Mouse (Mus musculus) olfactory bulb, adult 2 months (tissue): ENCODE measurements around the gene Foxp1. TPM values are rescaled to one million over a fixed set of nuclear protein-coding genes. Genes with fewer than 3 reads are reported as not detected.

Experiments used
- H3K27ac ChIP-seq: fragments of 200-500 bp; 2 replicates; pipeline ENCODE4 v1.5.1; 2012; ENCODE audit warnings: low read depth, low read length; ENCODE audit not compliant: insufficient read depth
- H3K4me1 ChIP-seq: fragments of 200-500 bp; 2 replicates; pipeline ENCODE4 v1.6.1; 2012; ENCODE audit warnings: low read length; ENCODE audit not compliant: control insufficient read depth, insufficient read depth
- H3K4me3 ChIP-seq: fragments of 200-500 bp; 2 replicates; pipeline ENCODE4 v1.5.1; 2012; ENCODE audit warnings: mild to moderate bottlenecking, low read depth, low read length, moderate library complexity; ENCODE audit not compliant: insufficient read depth
- CTCF ChIP-seq: fragments of 200-500 bp; IDR thresholded peaks from 2 replicates; pipeline ENCODE4 v1.5.1; 2012; ENCODE audit warnings: low read depth, mild to moderate bottlenecking, low read length, moderate library complexity; ENCODE audit not compliant: insufficient read depth
- POLR2A ChIP-seq: fragments of 200-500 bp; IDR thresholded peaks from 2 replicates; pipeline ENCODE4 v1.6.1; 2012; ENCODE audit warnings: mild to moderate bottlenecking, low read depth, low read length, moderate library complexity; ENCODE audit not compliant: insufficient read depth
- WGBS: fragments of 180-500 bp; shearing (Covaris S2); methylation state at CpG from one replicate; pipeline ENCODE4 v1.1.7; 2018; 5-methylcytosine and 5-hydroxymethylcytosine counted together
- polyA plus RNA-seq: library from polyadenylated mRNA; stranded (reverse); fragments of >200 nt; gene quantifications from 2 replicates; pipeline ENCODE4 v1.2.4, GENCODE M21; 2012; ENCODE audit warnings: low replicate concordance; ENCODE audit not compliant: missing spikeins, insufficient read depth, insufficient read length

The Foxp1 gene
- polyA plus RNA-seq, 1 experiment, result not detected

- Histone ChIP-seq H3K4me3 (no peak overlapping the region), H3K4me1 (no peaks in the 10 kb centered on the region), H3K27ac (no peak overlapping the region)
- TF ChIP-seq CTCF (no peak), POLR2A (no peak)
- WGBS, result 86% methylated on average over 6 of the region's 6 CpGs
These were observed 18.1 kb upstream of the Foxp1 start for GRCm38 (mm10) chr6:99540653-99541052.

DNA sequence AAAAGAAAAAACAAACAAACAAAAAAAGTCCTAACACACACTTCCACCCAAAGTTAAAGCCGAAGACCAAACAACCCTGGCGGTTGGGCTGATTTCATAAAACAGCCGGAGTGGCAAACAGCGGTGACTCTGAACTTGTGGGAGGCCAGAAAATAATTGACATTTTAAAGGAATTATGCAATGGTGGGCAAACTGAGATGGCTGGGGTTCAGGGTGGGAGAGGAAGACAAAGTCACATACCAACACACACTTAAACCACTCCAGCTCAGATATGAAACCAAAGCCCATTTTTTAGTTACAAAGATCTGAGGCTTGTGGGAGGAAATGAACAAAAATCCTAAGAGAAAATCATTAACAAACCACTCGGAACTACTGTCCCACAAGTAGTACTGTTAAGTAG is 17.6 kb upstream of the Foxp1 start:
- Histone ChIP-seq H3K4me3 (no peak overlapping the region), H3K4me1 (no peaks in the 10 kb centered on the region), H3K27ac (no peak overlapping the region)
- WGBS, result 93% methylated on average over 5 of the region's 5 CpGs
- TF ChIP-seq CTCF (no peak), POLR2A (no peak)

DNA sequence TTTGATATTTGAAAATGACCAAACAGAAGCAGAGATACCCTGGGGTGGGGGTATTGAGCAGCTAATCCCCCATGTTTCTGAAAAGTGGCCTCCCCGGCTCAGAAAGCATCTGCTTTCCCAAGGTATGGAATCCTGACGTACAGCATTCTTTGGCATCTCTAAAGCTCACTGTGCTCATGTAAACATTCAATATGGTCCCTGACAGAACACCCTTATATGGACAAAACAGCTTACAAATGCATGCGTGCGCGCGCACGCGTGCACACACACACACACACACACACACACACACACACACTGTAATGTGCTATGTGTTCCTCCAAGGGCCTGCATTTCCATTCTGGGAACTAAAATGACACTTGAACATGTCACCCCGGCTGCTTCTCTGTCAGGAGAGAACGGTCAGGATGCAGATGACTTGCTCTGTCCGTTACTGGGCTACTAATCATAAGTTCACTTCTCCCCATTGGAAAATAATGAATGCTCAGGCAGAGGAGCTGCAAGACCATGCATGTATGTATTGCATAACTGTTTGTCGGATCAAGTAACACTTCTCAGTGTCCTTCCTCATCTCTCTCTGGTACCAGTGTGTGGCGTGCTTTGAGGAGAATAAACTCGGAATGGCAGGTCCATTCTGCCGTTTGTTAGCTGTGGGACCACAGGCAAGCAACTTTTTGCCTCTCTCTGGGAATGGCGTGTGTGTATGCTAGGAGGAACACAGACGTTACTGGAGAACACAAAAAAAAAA is 15.8 kb upstream of the Foxp1 start:
- Histone ChIP-seq H3K4me1 (no peaks in the 10 kb centered on the region), H3K4me3 (no peak overlapping the region), H3K27ac (no peak overlapping the region)
- WGBS, result 94% methylated on average over 17 of the region's 17 CpGs
- TF ChIP-seq POLR2A (no peak), CTCF (no peak)

DNA sequence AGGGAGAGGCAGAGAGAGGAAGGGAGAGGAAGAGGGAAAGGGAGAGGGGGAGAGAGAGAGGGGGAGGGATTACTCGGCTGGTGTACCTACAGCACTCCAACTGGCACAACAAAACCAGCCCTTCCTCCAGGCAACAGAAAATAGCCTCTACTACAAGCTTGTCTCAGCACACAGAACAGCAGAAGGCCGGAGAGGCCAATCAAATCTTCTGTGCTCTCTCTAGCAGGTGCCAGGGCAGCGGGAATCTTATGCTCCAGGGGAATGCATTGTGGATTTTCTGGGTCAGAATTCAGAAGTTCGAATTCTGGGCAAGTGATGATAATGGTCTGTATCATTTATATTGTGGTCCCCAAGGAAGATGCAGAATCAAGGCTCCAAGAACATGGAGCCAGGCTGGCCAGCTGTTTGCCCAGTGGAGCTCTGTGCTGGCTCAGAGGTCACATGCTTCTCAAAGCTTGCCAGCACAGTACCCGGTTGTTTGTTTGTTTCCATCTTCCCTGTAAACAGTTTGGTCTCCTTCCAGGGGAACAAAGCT is 11.8 kb upstream of the Foxp1 start:
- TF ChIP-seq CTCF (no peak), POLR2A (no peak)
- no peaks in the 10 kb centered on the region for H3K4me1 ChIP-seq
- 73% methylated on average over 5 of the region's 5 CpGs for WGBS
- no peak overlapping the region for H3K27ac ChIP-seq
- no peak overlapping the region for H3K4me3 ChIP-seq

- TF ChIP-seq POLR2A, result no peak
- no peak for TF ChIP-seq CTCF
- no peak overlapping the region for H3K4me3 ChIP-seq
- no peaks in the 10 kb centered on the region for H3K4me1 ChIP-seq
- H3K27ac ChIP-seq, result no peak overlapping the region
- 94% methylated on average over 4 of the region's 4 CpGs for WGBS
These were observed 9.9 kb upstream of the Foxp1 start for GRCm38 (mm10) chr6:99532458-99532857.

- TF ChIP-seq POLR2A (no peak), CTCF (no peak)
- 88% methylated on average over 2 of the region's 2 CpGs for WGBS
- Histone ChIP-seq H3K4me3 (no peak overlapping the region), H3K27ac (no peak overlapping the region), H3K4me1 (no peaks in the 10 kb centered on the region)
These were observed 6.5 kb upstream of the Foxp1 start for GRCm38 (mm10) chr6:99528972-99529371.

- TF ChIP-seq POLR2A (no peak), CTCF (no peak)
- Histone ChIP-seq H3K27ac (no peak overlapping the region), H3K4me1 (no peaks in the 10 kb centered on the region), H3K4me3 (no peak overlapping the region)
- WGBS, result 96% methylated on average over 6 of the region's 6 CpGs
These were observed 5.1 kb upstream of the Foxp1 start for GRCm38 (mm10) chr6:99527457-99528105.

GRCm38 (mm10) chr6:99525351-99525750 is 2.8 kb upstream of the Foxp1 start:
- WGBS, result 52% methylated on average over 8 of the region's 8 CpGs
- Histone ChIP-seq H3K4me1 (no peaks in the 10 kb centered on the region; the same call in 1 of the 2 replicates), H3K27ac (no peak overlapping the region), H3K4me3 (no peak overlapping the region)
- TF ChIP-seq POLR2A (no peak), CTCF (no peak)

DNA sequence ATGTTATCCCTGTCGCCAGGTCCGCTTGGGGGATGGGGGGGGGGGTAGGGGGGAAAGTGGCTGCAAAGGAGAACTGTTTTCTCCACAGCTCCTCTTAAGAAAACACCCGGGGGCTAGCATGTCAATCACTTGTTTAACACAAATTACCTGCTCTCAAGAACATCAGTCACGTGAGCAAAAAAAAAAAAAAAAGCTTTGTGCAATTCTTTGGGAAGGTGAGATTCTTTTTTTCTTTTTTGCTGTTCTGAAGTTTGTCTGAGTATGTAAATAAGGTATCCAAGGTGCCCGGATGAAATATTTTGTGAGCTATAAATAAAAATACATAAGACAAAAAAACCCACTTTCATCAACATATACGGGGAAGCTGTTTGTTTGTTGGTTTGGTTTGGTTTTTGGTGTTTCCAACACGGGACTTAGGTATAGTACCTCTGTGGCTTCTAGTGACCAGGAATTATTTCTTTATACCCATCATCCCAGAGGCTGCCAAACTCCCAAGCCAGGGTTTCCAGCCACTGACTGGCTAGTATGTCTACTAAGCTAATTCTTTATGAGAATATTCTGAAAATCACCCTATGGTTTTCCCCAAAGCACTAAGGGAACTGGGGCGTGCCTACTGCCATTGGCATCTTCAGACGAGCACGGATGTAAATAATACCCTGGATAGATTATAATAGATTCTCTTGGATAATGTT is 1.3 kb upstream of the Foxp1 start:
- 44% methylated on average over 10 of the region's 10 CpGs for whole genome bisulfite sequencing

More for the DNA sequence above, 1.3 kb upstream of the Foxp1 start:
- Histone ChIP-seq H3K27ac (no peak overlapping the region), H3K4me1 (no peaks in the 10 kb centered on the region; the same call in 1 of the 2 replicates), H3K4me3 (peak overlapping the region; percentile 65)
- TF ChIP-seq CTCF, result no peak
- TF ChIP-seq POLR2A, result no peak
